33 mouse cellular contexts compared by ENCODE assay signal in genomic region chr4:36095482-36095881, GRCm38 (mm10).
"Had no signal": no experiment of that assay in that cellular context is flagged by ENCODE, and none has a peak within 500 bp of the region (broad histone marks: within the 10 kb centered on the region; RNA-seq: fewer than 3 reads in every experiment).

No protein-coding gene starts in this region.

- H3K4me2 ChIP-seq: heart, embryonic 11.5 days; heart, embryonic 12.5 days; heart, embryonic 13.5 days; heart, embryonic 15.5 days; hindbrain, embryonic 12.5 days; hindbrain, embryonic 13.5 days; hindbrain, embryonic 14.5 days; hindbrain, embryonic 15.5 days; kidney, embryonic 15.5 days had no signal

- H3K9ac ChIP-seq: heart, embryonic 12.5 days; heart, embryonic 13.5 days; heart, embryonic 15.5 days; hindbrain, embryonic 12.5 days; hindbrain, embryonic 13.5 days; hindbrain, embryonic 14.5 days; hindbrain, embryonic 15.5 days; kidney, embryonic 15.5 days had no signal

- H3K9me3 ChIP-seq: heart, embryonic 10.5 days; heart, embryonic 12.5 days; heart, embryonic 13.5 days; heart, embryonic 15.5 days; hindbrain, embryonic 10.5 days; hindbrain, embryonic 12.5 days; hindbrain, embryonic 13.5 days; hindbrain, embryonic 15.5 days; kidney, embryonic 15.5 days had no signal

- ATAC-seq: hindbrain, embryonic 16.5 days; hindbrain, postnatal 0 days; inflammation-experienced regulatory T-cells, adult 6 months had no signal

- H3K27me3 ChIP-seq: heart, embryonic 12.5 days; heart, embryonic 13.5 days; heart, embryonic 15.5 days; hindbrain, embryonic 12.5 days; hindbrain, embryonic 13.5 days; hindbrain, embryonic 15.5 days; kidney, embryonic 15.5 days had no signal

- H3K36me3 ChIP-seq: heart, embryonic 10.5 days; heart, embryonic 12.5 days; heart, embryonic 13.5 days; heart, embryonic 15.5 days; hindbrain, embryonic 10.5 days; hindbrain, embryonic 12.5 days; hindbrain, embryonic 13.5 days; hindbrain, embryonic 15.5 days; kidney, embryonic 15.5 days had no signal

- H3K4me1 ChIP-seq: heart, embryonic 10.5 days; heart, embryonic 12.5 days; heart, embryonic 13.5 days; heart, embryonic 15.5 days; hindbrain, embryonic 10.5 days; hindbrain, embryonic 12.5 days; hindbrain, embryonic 13.5 days; hindbrain, embryonic 15.5 days; kidney, embryonic 15.5 days had no signal

- H3K27ac ChIP-seq: heart, embryonic 10.5 days; heart, embryonic 13.5 days; heart, embryonic 15.5 days; hindbrain, embryonic 10.5 days; hindbrain, embryonic 12.5 days; hindbrain, embryonic 13.5 days; hindbrain, embryonic 14.5 days; hindbrain, embryonic 15.5 days; hindbrain, postnatal 0 days; kidney, embryonic 15.5 days; kidney, postnatal 0 days; layer of hippocampus, adult 2 months; left cerebral cortex, adult 2 months had no signal

- DNase-seq: heart, postnatal 10 days; heart, postnatal 14 days; heart, postnatal 36 days; heart, postnatal 4 days; kidney, adult 11 months; kidney, adult 18-20 months; kidney, adult 2 months; kidney, adult 8-10 months; kidney, adult 9 months; kidney, postnatal 10 days; kidney, postnatal 14 days; kidney, postnatal 25 days; kidney, postnatal 36 days; kidney, postnatal 4 days; layer of hippocampus, adult 9-11 months; layer of hippocampus, postnatal 36 days had no signal

- H3K4me3 ChIP-seq: heart, embryonic 10.5 days; heart, embryonic 12.5 days; heart, embryonic 13.5 days; heart, embryonic 15.5 days; hindbrain, embryonic 10.5 days; hindbrain, embryonic 12.5 days; hindbrain, embryonic 13.5 days; hindbrain, embryonic 15.5 days; kidney, embryonic 15.5 days; layer of hippocampus, adult 2 months; left cerebral cortex, adult 2 months had no signal
